Mouse (Mus musculus): ENCODE data around the gene Prdm1. TPM values are rescaled to one million over a fixed set of nuclear protein-coding genes. Genes with fewer than 3 reads are reported as not detected.

Gene Prdm1
- polyA plus RNA-seq, 1 experiment from 2014 or later: 0.33 TPM

DNA sequence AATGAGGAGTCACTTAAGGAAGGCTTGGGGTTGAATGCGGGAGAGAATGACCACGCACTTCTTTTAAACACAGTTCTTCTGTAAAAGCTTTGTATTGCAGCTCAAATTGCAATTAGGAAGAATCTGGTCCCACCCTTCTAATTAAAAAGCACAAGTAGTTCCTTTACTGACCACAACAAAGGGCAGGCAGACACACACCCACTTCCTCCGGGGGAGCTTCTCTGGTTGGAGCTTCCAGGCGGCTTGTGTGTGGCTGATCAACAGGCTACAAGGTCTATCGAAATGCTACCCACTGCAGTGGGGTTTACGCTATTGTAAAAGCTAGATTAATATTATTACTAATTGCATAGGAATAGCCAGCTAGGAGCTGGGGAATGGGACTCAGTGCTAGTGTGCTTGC lies 45.2 kb downstream of the Prdm1 start:
- Histone ChIP-seq H3K9ac (ENCODE audit: low read length) (no peak overlapping the region), H3K36me3 (ENCODE audit: control insufficient read depth, insufficient read depth, low read length) (no peaks in the 10 kb centered on the region), H3K4me3 (ENCODE audit: low read depth, low read length) (no peak overlapping the region), H3K27ac (ENCODE audit: low read depth, low read length) (no peak overlapping the region), H3K4me1 (ENCODE audit: control insufficient read depth, insufficient read depth, low read length) (no peaks in the 10 kb centered on the region), H3K27me3 (replicated peaks; ENCODE audit: control insufficient read depth, insufficient read depth, low read length) (no peaks in the 10 kb centered on the region), H3K9me3 (replicated peaks; ENCODE audit: control insufficient read depth, low read length) (no peaks in the 10 kb centered on the region), H3K4me2 (ENCODE audit: low read length) (no peak overlapping the region)
- 34% methylated on average over 6 of the region's 6 CpGs for WGBS
- ATAC-seq (no peak), DNase-seq (ENCODE audit: low spot score) (no peak)

DNA sequence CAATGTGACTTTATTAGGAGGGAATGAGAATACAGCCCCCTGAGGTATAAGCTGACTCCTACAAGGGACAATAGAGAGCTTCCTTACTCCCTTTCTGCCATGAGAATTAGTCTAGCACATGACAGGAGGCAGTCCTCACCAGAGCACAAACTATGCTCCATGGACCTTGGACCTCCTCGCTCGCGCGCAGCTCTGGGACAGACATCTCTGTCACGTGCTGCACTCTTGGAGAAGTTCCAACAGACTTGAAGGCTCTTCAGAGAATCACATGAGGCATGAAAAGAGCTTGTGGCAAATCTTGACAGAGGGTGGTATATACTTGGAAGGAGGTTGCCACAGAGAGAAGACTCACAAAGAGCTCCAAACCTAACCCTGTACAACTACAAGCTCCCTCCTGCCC lies 46.9 kb downstream of the Prdm1 start:
- Histone ChIP-seq H3K27me3 (replicated peaks; ENCODE audit: control insufficient read depth, insufficient read depth, low read length) (no peaks in the 10 kb centered on the region), H3K9ac (ENCODE audit: low read length) (no peak overlapping the region), H3K27ac (ENCODE audit: low read depth, low read length) (no peak overlapping the region), H3K36me3 (ENCODE audit: control insufficient read depth, insufficient read depth, low read length) (no peaks in the 10 kb centered on the region), H3K9me3 (replicated peaks; ENCODE audit: control insufficient read depth, low read length) (no peaks in the 10 kb centered on the region), H3K4me3 (ENCODE audit: low read depth, low read length) (no peak overlapping the region), H3K4me1 (ENCODE audit: control insufficient read depth, insufficient read depth, low read length) (no peaks in the 10 kb centered on the region), H3K4me2 (ENCODE audit: low read length) (no peak overlapping the region)
- DNase-seq (ENCODE audit: low spot score) (no peak), ATAC-seq (no peak)
- WGBS: 55% methylated on average over 5 of the region's 5 CpGs

GRCm38 (mm10) chr10:44479286-44479685 lies 49.0 kb downstream of the Prdm1 start:
- WGBS: 63% methylated on average over 6 of the region's 6 CpGs
- ATAC-seq (no peak), DNase-seq (ENCODE audit: low spot score) (no peak)

GRCm38 (mm10) chr10:44478091-44478490 lies 50.2 kb downstream of the Prdm1 start:
- Histone ChIP-seq H3K9me3 (replicated peaks; ENCODE audit: control insufficient read depth, low read length) (no peaks in the 10 kb centered on the region), H3K4me1 (ENCODE audit: control insufficient read depth, insufficient read depth, low read length) (peaks cover 4% of the 10 kb centered on the region; the same call in 1 of the 2 replicates), H3K9ac (ENCODE audit: low read length) (no peak overlapping the region), H3K36me3 (ENCODE audit: control insufficient read depth, insufficient read depth, low read length) (no peaks in the 10 kb centered on the region), H3K27me3 (replicated peaks; ENCODE audit: control insufficient read depth, insufficient read depth, low read length) (no peaks in the 10 kb centered on the region), H3K27ac (ENCODE audit: low read depth, low read length) (no peak overlapping the region), H3K4me2 (ENCODE audit: low read length) (no peak overlapping the region), H3K4me3 (ENCODE audit: low read depth, low read length) (no peak overlapping the region)
- no peak for DNase-seq (ENCODE audit: low spot score)
- no peak for ATAC-seq
- WGBS: 60% methylated on average over 5 of the region's 5 CpGs

More at GRCm38 (mm10) chr10:44479286-44479685, 49.0 kb downstream of the Prdm1 start:
- Histone ChIP-seq H3K4me1 (ENCODE audit: control insufficient read depth, insufficient read depth, low read length) (peaks cover 1% of the 10 kb centered on the region; the same call in 1 of the 2 replicates), H3K4me2 (ENCODE audit: low read length) (no peak overlapping the region), H3K27me3 (replicated peaks; ENCODE audit: control insufficient read depth, insufficient read depth, low read length) (no peaks in the 10 kb centered on the region), H3K9ac (ENCODE audit: low read length) (no peak overlapping the region), H3K9me3 (replicated peaks; ENCODE audit: control insufficient read depth, low read length) (no peaks in the 10 kb centered on the region), H3K4me3 (ENCODE audit: low read depth, low read length) (no peak overlapping the region), H3K36me3 (ENCODE audit: control insufficient read depth, insufficient read depth, low read length) (no peaks in the 10 kb centered on the region), H3K27ac (ENCODE audit: low read depth, low read length) (no peak overlapping the region)

GRCm38 (mm10) chr10:44477240-44477639 lies 51.1 kb downstream of the Prdm1 start:
- H3K27me3 ChIP-seq (replicated peaks; ENCODE audit: control insufficient read depth, insufficient read depth, low read length): no peaks in the 10 kb centered on the region
- ATAC-seq: no peak
- peaks cover 4% of the 10 kb centered on the region; the same call in 1 of the 2 replicates for H3K4me1 ChIP-seq (ENCODE audit: control insufficient read depth, insufficient read depth, low read length)
- no peak for DNase-seq (ENCODE audit: low spot score)
- H3K27ac ChIP-seq (ENCODE audit: low read depth, low read length): no peak overlapping the region
- no peaks in the 10 kb centered on the region for H3K9me3 ChIP-seq (replicated peaks; ENCODE audit: control insufficient read depth, low read length)
- H3K36me3 ChIP-seq (ENCODE audit: control insufficient read depth, insufficient read depth, low read length): no peaks in the 10 kb centered on the region
- no peak overlapping the region for H3K4me2 ChIP-seq (ENCODE audit: low read length)
- no peak overlapping the region for H3K4me3 ChIP-seq (ENCODE audit: low read depth, low read length)
- 59% methylated on average over 8 of the region's 8 CpGs for WGBS
- no peak overlapping the region for H3K9ac ChIP-seq (ENCODE audit: low read length)

GRCm38 (mm10) chr10:44476523-44476922 lies 51.8 kb downstream of the Prdm1 start:
- H3K4me3 ChIP-seq (ENCODE audit: low read depth, low read length): no peak overlapping the region
- no peaks in the 10 kb centered on the region for H3K27me3 ChIP-seq (replicated peaks; ENCODE audit: control insufficient read depth, insufficient read depth, low read length)
- no peaks in the 10 kb centered on the region for H3K9me3 ChIP-seq (replicated peaks; ENCODE audit: control insufficient read depth, low read length)
- H3K4me2 ChIP-seq (ENCODE audit: low read length): no peak overlapping the region
- peaks cover 4% of the 10 kb centered on the region; the same call in 1 of the 2 replicates for H3K4me1 ChIP-seq (ENCODE audit: control insufficient read depth, insufficient read depth, low read length)
- no peak overlapping the region for H3K9ac ChIP-seq (ENCODE audit: low read length)
- no peak for DNase-seq (ENCODE audit: low spot score)
- no peak for ATAC-seq
- no peak overlapping the region for H3K27ac ChIP-seq (ENCODE audit: low read depth, low read length)
- no peaks in the 10 kb centered on the region for H3K36me3 ChIP-seq (ENCODE audit: control insufficient read depth, insufficient read depth, low read length)
- 71% methylated on average over 13 of the region's 13 CpGs for WGBS

DNA sequence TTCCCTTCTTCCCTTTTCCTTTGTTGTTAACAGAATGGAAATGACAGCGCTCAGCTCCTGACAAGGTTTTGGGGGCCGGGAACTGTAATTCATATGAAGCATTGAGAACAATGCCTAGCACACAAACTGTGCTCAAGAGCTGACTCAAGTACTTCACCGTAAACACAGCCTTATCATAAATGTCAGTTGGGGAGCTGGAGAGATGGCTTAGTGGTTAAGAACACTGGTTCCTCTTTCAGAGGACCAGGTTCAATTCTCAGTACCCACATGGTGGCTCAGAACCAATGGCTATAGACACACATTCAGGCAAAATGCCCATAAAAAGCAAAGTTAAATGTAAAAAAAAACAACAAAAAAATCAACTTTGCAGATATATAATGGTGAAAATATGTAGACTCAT lies 52.9 kb downstream of the Prdm1 start:
- no peak overlapping the region for H3K27ac ChIP-seq (ENCODE audit: low read depth, low read length)
- no peaks in the 10 kb centered on the region for H3K27me3 ChIP-seq (replicated peaks; ENCODE audit: control insufficient read depth, insufficient read depth, low read length)
- 78% methylated on average over 3 of the region's 3 CpGs for WGBS
- H3K36me3 ChIP-seq (ENCODE audit: control insufficient read depth, insufficient read depth, low read length): no peaks in the 10 kb centered on the region
- H3K4me1 ChIP-seq (ENCODE audit: control insufficient read depth, insufficient read depth, low read length): peaks cover 4% of the 10 kb centered on the region; the same call in 1 of the 2 replicates
- DNase-seq (ENCODE audit: low spot score): no peak
- ATAC-seq: no peak
- H3K9ac ChIP-seq (ENCODE audit: low read length): no peak overlapping the region
- no peaks in the 10 kb centered on the region for H3K9me3 ChIP-seq (replicated peaks; ENCODE audit: control insufficient read depth, low read length)
- H3K4me3 ChIP-seq (ENCODE audit: low read depth, low read length): no peak overlapping the region
- H3K4me2 ChIP-seq (ENCODE audit: low read length): no peak overlapping the region

DNA sequence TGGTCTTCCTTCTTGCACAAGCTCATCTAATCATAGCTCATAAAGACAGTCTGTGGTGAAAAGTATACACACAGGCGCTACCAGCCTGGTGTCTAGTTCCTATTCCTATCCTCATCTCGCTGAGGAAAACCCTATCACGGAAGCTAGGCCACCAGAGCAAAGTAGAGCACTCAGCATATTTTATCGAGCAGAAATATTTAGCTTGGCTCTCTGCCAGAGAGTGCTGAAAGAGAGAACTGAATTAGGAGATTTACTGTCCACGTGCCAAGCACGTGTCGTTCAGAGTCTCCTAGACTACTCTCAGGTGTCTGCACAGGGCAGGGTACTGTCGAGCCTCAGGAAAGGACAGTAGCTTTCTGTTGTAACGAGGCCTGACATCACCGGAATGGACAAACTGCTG lies 54.0 kb downstream of the Prdm1 start:
- Histone ChIP-seq H3K27ac (ENCODE audit: low read depth, low read length) (no peak overlapping the region), H3K9me3 (replicated peaks; ENCODE audit: control insufficient read depth, low read length) (no peaks in the 10 kb centered on the region), H3K4me3 (ENCODE audit: low read depth, low read length) (no peak overlapping the region), H3K4me2 (ENCODE audit: low read length) (no peak overlapping the region), H3K27me3 (replicated peaks; ENCODE audit: control insufficient read depth, insufficient read depth, low read length) (no peaks in the 10 kb centered on the region), H3K36me3 (ENCODE audit: control insufficient read depth, insufficient read depth, low read length) (no peaks in the 10 kb centered on the region), H3K4me1 (ENCODE audit: control insufficient read depth, insufficient read depth, low read length) (peaks cover 4% of the 10 kb centered on the region; the same call in 1 of the 2 replicates), H3K9ac (ENCODE audit: low read length) (no peak overlapping the region)
- WGBS: 35% methylated on average over 10 of the region's 10 CpGs
- ATAC-seq: peak; percentile 79; the same call in 1 of the 2 replicates
- DNase-seq (ENCODE audit: low spot score): peak; percentile 83

DNA sequence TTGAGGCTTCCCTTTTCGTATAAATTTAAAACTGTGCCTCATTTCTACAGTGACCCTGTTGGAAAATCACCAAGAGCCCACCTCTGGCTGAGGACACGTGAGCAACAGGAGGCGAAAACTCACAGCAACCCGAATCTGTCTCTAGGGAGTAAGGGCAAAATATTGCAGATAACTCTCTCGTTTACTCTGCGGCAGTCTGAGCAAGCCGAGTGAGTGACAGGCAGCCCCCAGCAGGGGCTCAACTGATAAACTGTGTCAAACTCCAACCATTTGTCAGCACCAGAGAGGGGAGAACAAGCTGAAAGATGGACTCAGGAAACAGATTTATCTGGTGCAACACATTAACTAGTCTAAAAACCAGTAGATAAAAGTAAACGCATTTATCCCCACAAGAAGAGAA lies 62.7 kb downstream of the Prdm1 start:
- Histone ChIP-seq H3K36me3 (ENCODE audit: control insufficient read depth, insufficient read depth, low read length) (no peaks in the 10 kb centered on the region), H3K27ac (ENCODE audit: low read depth, low read length) (no peak overlapping the region), H3K4me1 (ENCODE audit: control insufficient read depth, insufficient read depth, low read length) (no peaks in the 10 kb centered on the region), H3K9ac (ENCODE audit: low read length) (no peak overlapping the region), H3K4me2 (ENCODE audit: low read length) (no peak overlapping the region), H3K27me3 (replicated peaks; ENCODE audit: control insufficient read depth, insufficient read depth, low read length) (peaks cover 13% of the 10 kb centered on the region), H3K4me3 (ENCODE audit: low read depth, low read length) (no peak overlapping the region), H3K9me3 (replicated peaks; ENCODE audit: control insufficient read depth, low read length) (no peaks in the 10 kb centered on the region)
- ATAC-seq: no peak
- DNase-seq (ENCODE audit: low spot score): no peak
- 26% methylated on average over 8 of the region's 8 CpGs for WGBS

Data from forebrain, embryonic 14.5 days (tissue).